Mouse (Mus musculus) cerebellum, adult 9-11 months (tissue): ENCODE results near the gene Meaf6.

Source experiments
- DNase-seq: peaks from one replicate; pipeline ENCODE4 v3.0.0; 2022

The Meaf6 gene

DNA sequence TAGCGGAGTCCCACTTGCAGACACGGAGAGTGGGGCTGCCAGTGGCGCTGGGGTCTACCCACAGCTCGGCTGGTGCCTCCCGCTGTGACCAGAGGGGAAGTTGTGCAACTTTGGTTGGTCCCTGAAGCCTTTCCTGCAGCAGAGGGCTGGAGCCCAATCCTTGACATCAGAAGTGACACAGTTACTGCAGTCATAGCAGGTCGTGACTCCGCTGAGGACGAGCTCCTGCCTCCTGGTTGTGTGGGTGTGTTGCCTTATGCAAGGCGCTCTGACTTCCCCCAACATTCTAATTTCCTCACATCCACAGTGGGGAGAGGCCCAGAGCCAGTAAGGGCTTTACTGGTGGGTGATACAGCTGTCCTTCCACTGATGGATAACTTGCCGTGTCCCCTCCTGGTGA is 60.3 kb downstream of the Meaf6 start:
- no peak for DNase-seq

DNA sequence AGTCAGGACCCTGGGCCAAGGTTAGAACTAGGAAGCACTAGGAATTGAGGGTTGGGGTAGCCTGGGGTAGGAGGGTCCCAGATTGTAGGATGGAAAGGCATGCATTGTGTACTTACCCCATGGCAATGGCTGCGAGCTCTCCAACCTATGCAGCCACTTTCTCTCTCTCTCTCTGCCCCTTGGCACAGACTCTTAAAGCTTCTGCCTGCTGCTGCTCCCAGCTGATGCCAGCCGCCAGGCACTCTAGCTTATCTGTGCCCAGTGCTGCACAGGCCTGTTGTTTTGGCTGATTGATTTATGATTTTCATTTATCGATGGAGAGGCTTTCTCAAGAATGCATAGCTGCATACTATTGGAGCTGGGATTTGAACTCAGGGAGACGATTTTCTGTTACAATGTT is 63.0 kb downstream of the Meaf6 start:
- no peak for DNase-seq

DNA sequence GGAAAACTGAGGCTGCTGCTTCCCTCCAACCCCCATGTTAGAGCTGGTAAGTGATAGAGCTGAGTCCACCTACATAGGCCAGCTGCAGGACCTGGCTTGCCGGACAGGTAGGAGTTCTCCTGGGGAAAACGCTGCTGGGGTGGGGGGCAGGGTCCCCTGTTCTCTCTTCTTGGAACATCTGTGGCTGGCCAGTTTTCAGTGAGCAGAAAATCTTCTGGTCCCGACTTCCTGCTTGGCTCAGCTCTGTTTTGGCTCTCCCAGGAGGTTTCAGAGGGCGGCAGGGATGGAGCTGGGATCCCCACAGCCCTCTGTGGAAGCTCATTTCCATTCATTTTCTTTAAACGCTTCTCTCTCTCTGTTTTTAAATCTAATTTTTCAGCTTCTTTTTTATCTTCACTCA is 64.5 kb downstream of the Meaf6 start:
- no peak for DNase-seq

DNA sequence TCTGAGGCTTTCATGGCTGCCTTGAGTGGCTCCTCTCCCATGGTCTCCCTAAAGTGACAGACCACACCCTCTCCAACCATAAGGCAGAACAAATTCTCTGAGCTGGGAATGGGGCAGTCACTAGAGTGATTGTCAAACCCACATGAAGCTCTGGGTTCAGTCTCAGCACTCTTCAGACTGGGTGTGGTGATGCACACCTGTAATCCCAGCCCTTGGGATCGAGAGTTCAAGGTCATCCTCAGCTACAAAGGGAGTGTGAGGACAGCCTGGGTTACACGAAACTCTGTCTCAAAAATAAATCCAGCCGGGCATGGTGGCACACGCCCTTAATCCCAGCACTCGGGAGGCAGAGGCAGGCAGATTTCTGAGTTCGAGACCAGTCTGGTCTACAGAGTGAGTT is 67.5 kb downstream of the Meaf6 start:
- DNase-seq, result no peak

DNA sequence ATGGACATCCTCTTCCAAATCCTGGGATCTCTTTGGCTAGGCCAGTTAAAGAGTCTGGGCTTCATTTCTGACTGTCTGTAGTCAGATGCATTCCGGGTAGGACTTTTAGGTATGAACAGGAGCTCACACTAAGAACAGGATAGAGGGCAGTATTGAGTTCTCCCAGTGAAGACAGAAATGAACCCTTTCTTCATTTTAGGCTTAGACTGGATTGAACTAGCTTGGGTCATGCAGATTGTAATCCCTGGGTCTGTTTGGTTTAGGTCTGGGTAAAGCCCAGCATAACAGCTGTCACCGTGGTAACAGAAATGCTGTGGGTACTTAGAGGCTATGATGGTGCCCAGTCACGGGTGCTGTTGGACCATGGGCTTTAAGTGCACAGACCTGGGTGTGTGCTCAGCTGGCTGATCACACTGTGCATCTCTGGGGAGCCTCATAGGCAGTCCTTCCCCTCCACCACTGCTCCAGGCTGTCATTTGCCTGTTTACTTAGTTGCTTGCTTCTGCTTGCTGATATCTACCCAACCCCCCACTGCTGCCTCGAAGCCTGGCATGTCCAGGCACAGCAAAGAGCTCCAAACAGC is 68.8 kb downstream of the Meaf6 start:
- DNase-seq, result no peak

DNA sequence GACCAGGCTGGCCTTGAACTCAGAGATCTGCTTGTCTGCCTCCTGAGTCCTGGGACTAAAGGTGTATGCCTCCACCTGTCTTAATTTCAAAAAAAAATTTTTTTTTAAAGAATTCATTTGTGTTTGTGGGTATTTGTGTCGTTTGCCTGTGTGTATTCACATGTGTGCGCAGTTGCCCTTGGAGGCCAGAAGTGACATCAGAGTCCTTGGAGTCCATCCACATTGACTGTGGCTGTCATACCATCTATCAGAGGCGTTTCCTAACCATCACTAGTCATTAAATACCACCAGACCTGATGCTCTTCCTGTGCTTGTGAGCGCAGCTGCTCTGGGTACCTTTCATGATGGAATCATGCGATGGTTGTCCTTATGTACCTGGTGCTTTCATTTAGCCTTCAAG is 70.7 kb downstream of the Meaf6 start:
- DNase-seq, result no peak

DNA sequence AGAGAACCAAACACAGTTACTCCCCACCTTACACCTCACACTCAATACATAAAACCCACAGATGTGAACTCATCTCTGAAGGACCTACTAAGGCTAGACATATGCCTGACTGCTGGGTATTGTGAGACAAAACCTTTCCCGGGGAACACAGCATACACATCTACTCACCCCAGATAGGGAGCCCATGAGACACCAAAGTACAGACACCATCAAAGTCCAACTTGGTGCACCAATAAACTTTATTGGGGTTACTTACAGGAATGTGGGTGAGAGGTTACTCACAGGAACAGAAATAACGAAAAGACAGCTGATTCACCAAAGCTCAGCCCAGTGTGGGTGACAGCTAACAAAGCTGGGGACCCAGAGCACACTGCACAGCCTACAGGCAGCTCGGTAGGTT is 72.4 kb downstream of the Meaf6 start:
- no peak for DNase-seq

DNA sequence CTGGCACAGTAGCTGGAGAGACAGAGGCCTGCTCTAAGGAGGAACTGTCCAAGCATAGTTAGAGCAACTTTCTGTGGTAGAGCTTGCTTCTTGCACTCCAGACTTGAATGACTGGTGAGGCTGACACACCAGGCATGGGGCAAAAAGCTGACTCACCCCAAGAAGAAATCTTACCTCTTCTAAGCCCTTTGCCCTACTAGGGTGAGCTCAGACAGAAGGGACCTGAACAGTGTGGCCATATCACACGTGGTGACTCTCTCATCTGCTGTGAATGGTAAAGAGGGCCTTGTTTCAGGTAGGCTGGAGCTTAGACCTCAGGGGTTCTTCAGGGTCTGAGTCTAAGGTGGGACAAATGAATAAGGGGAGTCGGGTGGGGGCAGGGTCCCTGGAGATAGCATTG is 73.1 kb downstream of the Meaf6 start:
- no peak for DNase-seq

DNA sequence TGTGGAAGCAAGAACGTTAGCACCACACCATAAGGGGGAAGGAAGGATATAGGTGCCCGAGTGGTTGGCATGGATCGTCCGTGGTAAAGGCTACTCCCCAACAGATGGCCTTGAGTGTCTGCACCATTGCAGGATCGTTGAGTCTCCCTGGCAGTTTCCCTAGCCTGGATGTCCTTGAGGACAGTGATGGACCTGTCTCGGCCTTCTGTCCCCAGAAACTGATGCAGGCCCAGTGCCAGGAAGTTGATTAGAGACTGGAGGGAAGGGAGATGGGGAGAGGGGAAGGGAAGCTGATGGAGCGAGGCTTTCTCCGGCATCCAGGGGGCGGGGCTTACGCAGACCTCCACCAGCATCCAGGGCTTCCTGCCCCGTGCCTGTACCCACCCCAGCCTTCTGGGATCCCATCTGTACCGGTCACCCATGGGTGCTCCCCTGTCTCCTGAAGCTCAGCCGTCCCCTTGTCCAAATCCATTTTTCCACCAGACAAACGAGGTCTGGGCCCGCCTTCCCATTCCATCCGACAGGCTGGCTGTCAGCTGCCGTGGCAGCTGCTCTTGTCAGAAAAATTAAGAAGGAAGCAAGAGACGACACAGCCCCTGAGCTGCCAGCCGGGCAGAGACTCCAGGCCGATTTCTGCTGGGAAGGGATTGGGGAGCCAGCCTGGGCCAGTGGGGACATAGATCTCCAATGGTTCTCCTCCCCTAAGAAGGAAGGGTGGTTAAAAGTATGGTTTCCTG is 73.8 kb downstream of the Meaf6 start:
- DNase-seq, result peak; percentile 79

DNA sequence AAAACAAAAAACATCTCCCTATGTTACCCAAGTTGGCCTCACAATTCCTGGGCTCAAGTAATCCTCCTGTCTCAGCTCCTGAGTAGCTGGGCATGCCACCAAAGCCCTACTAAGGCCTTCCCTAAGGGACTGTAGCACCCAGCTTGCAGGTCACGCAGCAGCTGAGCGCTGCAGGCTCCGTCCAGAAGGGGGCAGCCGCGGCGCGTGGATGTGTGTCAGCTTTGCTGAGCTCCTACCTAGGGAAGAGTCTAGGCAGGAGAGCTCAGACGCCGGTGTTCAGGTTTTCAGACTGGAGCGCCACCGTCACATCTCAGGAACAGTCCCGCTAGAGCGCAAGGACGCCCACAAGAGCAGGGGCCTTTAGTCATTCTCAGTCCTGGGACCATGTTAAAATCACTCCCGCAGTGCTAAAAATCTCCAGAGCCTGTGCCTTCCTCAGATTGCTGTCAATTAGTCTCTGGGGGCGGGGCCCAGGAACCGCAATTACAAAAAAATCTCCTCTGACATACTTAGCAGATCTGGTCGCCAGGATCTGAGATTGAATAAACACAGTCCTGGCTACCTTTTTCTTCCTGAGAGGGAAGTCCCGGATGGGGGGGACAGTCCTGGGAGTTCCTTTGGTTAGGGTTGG is 75.5 kb downstream of the Meaf6 start:
- peak; percentile 89 for DNase-seq

DNA sequence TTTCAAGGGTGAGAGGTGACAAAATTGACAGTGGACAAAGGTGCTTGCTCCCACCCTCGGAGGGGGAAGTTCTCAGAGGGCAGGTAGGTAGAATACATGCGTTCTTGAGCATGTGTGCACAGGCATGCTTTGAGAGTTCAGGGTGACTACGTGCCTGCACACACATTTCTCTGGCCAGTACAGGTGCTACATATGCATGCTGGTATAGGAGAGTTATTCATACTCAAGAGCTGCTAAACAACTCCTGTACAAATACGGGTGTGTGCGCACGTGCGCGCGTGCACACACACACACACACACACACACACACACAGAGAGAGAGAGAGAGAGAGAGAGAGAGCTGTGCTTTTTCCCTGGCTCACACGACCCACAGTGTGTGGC is 76.0 kb downstream of the Meaf6 start:
- no peak for DNase-seq

DNA sequence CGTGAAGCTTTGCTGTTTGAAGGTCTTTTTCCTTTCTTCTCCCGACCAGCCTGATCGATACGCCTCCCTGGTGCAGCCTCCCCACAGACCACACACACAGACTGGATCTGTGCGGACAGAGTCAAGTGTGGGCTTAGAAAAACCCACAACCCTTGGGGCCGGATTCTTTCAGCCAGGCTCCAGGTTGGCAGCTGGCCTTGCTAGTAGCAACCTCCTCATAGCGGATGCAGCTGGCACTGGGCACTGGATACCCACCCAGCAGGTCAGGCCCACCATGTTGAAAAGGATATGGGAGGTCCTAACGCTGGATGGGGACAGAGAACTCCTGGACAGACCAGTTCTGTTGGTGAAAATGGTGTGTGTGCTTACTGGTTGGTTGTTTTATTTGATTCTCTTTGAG is 76.5 kb downstream of the Meaf6 start:
- no peak for DNase-seq

DNA sequence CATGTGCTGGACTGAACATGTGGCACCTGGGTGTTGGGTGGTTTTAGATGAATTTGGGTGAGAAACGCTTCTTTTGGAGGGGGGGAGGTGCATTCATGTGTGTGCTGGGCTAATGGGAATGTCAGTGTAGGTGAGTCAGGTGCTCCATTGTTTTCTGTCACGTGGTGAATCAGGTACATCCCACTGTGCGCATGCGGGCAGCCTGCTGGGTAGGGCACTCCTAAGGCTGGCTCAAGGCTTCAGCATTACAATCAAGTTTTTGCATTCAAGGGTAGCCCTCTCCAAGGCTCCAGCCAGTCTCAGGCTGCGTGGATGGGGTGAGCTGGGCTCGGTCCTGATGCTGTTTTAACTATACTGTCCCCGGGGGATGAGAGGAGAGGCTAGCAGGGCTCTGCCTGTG is 77.8 kb downstream of the Meaf6 start:
- DNase-seq, result no peak
